Mouse (Mus musculus) bone marrow, adult 2 months (tissue): Measurements from ENCODE around the gene Troap.

Experiments
- CTCF ChIP-seq: fragments of 200-500 bp; IDR thresholded peaks from 2 replicates; pipeline ENCODE4 v1.5.1; 2011; ENCODE audit warnings: low read length, control low read depth; ENCODE audit not compliant: control insufficient read depth, insufficient read depth
- POLR2A ChIP-seq: fragments of 200-500 bp; IDR thresholded peaks from 2 replicates; pipeline ENCODE4 v1.6.1; 2011; ENCODE audit warnings: low read depth, mild to moderate bottlenecking, control low read depth, low read length, borderline replicate concordance; ENCODE audit not compliant: control insufficient read depth

DNA sequence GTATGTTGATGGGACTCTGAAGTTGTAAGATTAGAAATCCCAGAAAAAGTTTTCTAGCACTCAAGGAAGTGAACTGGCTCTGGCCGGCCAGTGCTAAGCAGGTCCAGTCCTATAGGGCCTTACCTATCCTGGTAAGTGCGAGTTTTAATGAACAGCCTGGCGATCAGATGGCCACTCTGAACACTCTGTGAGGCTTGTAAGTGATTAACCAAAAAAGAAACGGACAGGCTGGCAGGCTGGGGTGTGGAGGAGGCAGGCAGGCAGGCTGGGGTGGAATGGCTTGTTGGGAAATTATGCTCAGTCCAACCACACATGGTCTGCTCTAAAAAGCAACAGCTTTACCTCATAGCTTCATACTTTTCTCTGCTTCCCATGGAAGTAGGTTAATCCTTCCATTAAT is 38.9 kb upstream of the Troap start:
- no peak for TF ChIP-seq POLR2A
- no peak for TF ChIP-seq CTCF
